Mouse (Mus musculus) liver, embryonic 16.5 days (tissue): ENCODE results near the gene Marveld2. TPM values are rescaled to one million over a fixed set of nuclear protein-coding genes. Genes with fewer than 3 reads are reported as not detected.
A peak's percentile ranks its signal among the peaks of the same experiment; 100 is the strongest.

Experiments
- ATAC-seq: fragments of 200-750 bp; cut with Nextera tagmentation; 2 replicates; pipeline ENCODE4 v1.8.0; 2017; ENCODE audit warnings: low read depth, mild to moderate bottlenecking, moderate number of reproducible peaks, moderate library complexity
- H3K27ac ChIP-seq: fragments of 300-500 bp; sonication (generic); 2 replicates; pipeline ENCODE4 v1.5.1; 2014; ENCODE audit warnings: mild to moderate bottlenecking, low read length
- H3K27me3 ChIP-seq: fragments of 300-500 bp; sonication (generic); 2 replicates; pipeline ENCODE4 v1.6.1; 2014; ENCODE audit warnings: low read depth, low read length, mixed read lengths; ENCODE audit not compliant: control insufficient read depth, insufficient read depth
- H3K36me3 ChIP-seq: fragments of 300-500 bp; sonication (generic); 2 replicates; pipeline ENCODE4 v1.6.1; 2014; ENCODE audit warnings: mild to moderate bottlenecking; ENCODE audit not compliant: control insufficient read depth, insufficient read depth
- H3K4me1 ChIP-seq: fragments of 300-500 bp; sonication (generic); 2 replicates; pipeline ENCODE4 v1.6.1; 2014; ENCODE audit warnings: low read depth, low read length, mixed read lengths; ENCODE audit not compliant: control insufficient read depth
- H3K4me2 ChIP-seq: fragments of 300-500 bp; sonication (generic); 2 replicates; pipeline ENCODE4 v1.6.1; 2014; ENCODE audit warnings: low read depth, low read length, mixed read lengths
- H3K4me3 ChIP-seq: fragments of 300-500 bp; sonication (generic); 2 replicates; pipeline ENCODE4 v1.5.1; 2014; ENCODE audit warnings: low read depth, mild to moderate bottlenecking, low read length
- H3K9ac ChIP-seq: fragments of 300-500 bp; sonication (generic); 2 replicates; pipeline ENCODE4 v1.6.1; 2014; ENCODE audit warnings: low read depth, low read length
- H3K9me3 ChIP-seq: fragments of 300-500 bp; sonication (generic); replicated peaks from 2 replicates; pipeline ENCODE4 v1.6.1; 2016; ENCODE audit warnings: low read length; ENCODE audit not compliant: control insufficient read depth
- WGBS: fragments of 180-500 bp; shearing (Covaris S2); extraction: QIAGEN DNeasy Blood & Tissue Kit; methylation state at CpG from one replicate; pipeline ENCODE4 v1.1.7; 2014; ENCODE audit not compliant: insufficient replicate concordance; 5-methylcytosine and 5-hydroxymethylcytosine counted together
- polyA plus RNA-seq: library from polyadenylated mRNA; unstranded; fragments of >200 nt; fragmentation: Nextera tagmentation; extraction: Ambion mirVana; gene quantifications from 2 replicates; pipeline ENCODE4 v1.2.1, GENCODE M21; 2015

The Marveld2 gene
- polyA plus RNA-seq = 9.6 and 10.5 TPM in 2 replicates

- Histone ChIP-seq H3K36me3 (peaks cover 17% of the 10 kb centered on the region), H3K9ac (peak within 1 kb of the TSS; percentile 61), H3K9me3 (no peaks in the 10 kb centered on the region), H3K27ac (peak within 1 kb of the TSS; percentile 55), H3K4me1 (peaks cover 5% of the 10 kb centered on the region), H3K4me3 (peak within 1 kb of the TSS; percentile 73), H3K27me3 (peaks cover 5% of the 10 kb centered on the region), H3K4me2 (peak within 1 kb of the TSS; percentile 93)
- peak; percentile 82 for ATAC-seq
- WGBS = 2% methylated on average over 71 of the region's 77 CpGs
Measured at GRCm38 (mm10) chr13:100616181-100617087, at the start of gene Marveld2. TSS of gene Marveld2 (minus strand) at chr13:100616971.

- H3K4me3 ChIP-seq = no peak overlapping the region
- no peaks in the 10 kb centered on the region for H3K9me3 ChIP-seq
- H3K27ac ChIP-seq = no peak overlapping the region
- no peak overlapping the region for H3K9ac ChIP-seq
- no peak overlapping the region for H3K4me2 ChIP-seq
- peak; percentile 32; the same call in 1 of the 2 replicates for ATAC-seq
- H3K36me3 ChIP-seq = peaks cover 6% of the 10 kb centered on the region
- no peaks in the 10 kb centered on the region for H3K4me1 ChIP-seq
- WGBS = 30% methylated on average over 4 of the region's 4 CpGs
- H3K27me3 ChIP-seq = no peaks in the 10 kb centered on the region
Measured at GRCm38 (mm10) chr13:100659864-100660456, 43.2 kb upstream of the Marveld2 start.

- no peak for ATAC-seq
- H3K27ac ChIP-seq = no peak overlapping the region
- H3K4me2 ChIP-seq = no peak overlapping the region
- H3K9me3 ChIP-seq = no peaks in the 10 kb centered on the region
- H3K27me3 ChIP-seq = no peaks in the 10 kb centered on the region
- no peaks in the 10 kb centered on the region for H3K4me1 ChIP-seq
- WGBS = 84% methylated on average over 5 of the region's 5 CpGs
- no peak overlapping the region for H3K4me3 ChIP-seq
- no peak overlapping the region for H3K9ac ChIP-seq
- peaks cover 8% of the 10 kb centered on the region for H3K36me3 ChIP-seq
Measured at GRCm38 (mm10) chr13:100658091-100658490, 41.3 kb upstream of the Marveld2 start.

DNA sequence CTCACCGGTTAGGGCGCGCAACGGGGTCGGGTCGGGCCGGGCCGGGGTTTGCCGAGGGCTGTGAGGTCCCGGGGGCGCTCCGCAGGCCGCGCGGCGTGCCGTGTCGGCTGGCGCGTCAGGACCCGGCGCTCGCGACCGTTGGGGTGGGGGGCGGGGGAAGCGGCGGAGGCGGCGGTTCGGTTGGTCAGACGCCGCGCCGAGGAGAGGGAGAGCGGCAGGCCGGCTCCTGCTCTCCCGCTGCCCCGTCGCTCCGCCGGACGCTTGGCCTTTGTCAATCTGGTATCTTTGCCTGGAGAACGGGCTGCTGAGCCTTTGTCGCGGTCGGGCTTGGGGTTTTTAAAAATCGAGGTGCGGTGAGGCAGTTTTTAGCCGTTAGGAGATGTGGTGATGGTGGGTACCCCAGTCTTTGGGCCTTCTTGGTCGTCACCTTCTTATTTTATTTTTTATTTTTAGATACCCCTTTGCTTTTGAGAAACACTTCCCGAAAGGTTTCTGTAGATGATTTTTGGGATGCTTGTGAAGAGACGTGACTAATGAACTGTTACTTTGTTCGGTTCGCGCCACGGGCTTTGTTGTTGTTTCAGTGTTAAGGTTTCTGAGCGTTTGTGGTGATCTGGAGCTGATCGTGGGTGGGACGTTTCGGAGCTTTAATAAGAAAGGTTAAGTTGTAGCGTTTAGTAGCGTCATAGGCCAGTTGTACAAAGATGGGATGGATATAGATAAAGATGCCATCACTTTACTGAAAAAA is 34.8 kb upstream of the Marveld2 start, which contains the start of gene Taf9:
TSS of gene Taf9 (plus strand) at position 141 of the 748 bp plus-strand sequence.
- peak; percentile 59 for ATAC-seq
- H3K27ac ChIP-seq = peak within 1 kb of the TSS; percentile 94
- H3K9me3 ChIP-seq = no peaks in the 10 kb centered on the region
- H3K4me3 ChIP-seq = peak within 1 kb of the TSS; percentile 99
- H3K36me3 ChIP-seq = peaks cover 10% of the 10 kb centered on the region
- peak within 1 kb of the TSS; percentile 83 for H3K9ac ChIP-seq
- no peaks in the 10 kb centered on the region for H3K27me3 ChIP-seq
- peak within 1 kb of the TSS; percentile 89 for H3K4me2 ChIP-seq
- peaks cover 7% of the 10 kb centered on the region for H3K4me1 ChIP-seq
- under 1% methylated on average over 62 of the region's 63 CpGs for WGBS

DNA sequence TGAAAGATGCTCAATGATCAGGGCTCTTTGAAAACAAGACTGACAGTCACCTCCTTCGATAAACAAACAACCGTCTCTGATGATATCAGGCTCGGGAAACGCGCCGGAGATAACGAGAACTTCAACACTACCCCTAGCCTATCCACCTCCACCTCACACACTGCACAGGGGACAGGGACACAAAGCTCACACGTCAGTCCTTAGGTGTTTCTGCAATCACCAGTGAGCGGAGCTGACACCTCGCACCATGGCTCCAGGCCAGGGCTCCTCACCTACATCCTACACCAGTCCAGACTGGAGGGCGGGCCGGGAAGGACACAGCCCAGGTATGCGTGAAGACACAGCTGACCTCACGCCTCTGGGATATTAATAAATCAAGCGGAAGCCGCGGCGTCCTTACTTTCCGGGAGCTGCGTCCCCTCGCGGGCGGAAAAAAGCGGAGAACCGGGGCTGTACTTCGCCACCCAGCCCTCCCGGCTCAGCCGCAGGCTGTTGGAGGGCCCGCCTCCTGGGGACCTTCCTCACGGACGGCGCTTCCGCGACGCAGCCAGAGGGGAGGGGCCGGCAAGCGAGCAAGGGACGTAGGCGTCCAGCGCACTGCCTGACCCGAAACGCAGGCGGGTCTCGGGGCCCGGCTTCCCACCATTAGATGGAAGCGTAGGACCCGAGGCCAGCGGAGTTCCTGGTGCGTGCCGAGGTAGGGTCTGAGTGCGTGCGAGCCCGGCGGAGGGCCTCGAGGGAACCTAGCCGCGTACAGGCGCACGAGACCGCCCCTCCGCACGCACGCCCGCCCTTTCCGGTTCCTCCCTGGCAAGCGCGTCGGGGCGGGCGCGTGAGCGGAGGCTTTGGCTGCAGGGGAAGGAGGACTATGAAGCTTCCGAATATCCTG is 34.0 kb upstream of the Marveld2 start, which contains the start of the genes Ak6 and Rad17:
TSS of gene Ak6 (plus strand) at position 430 of the 889 bp plus-strand sequence.
TSS of gene Rad17 (minus strand) at position 502 of the 889 bp plus-strand sequence.
- H3K9me3 ChIP-seq = no peaks in the 10 kb centered on the region
- H3K4me3 ChIP-seq = peak within 1 kb of the TSS; percentile 99
- H3K9ac ChIP-seq = peak within 1 kb of the TSS; percentile 83
- WGBS = under 1% methylated on average over 71 of the region's 73 CpGs
- peaks cover 7% of the 10 kb centered on the region for H3K4me1 ChIP-seq
- peak within 1 kb of the TSS; percentile 89 for H3K4me2 ChIP-seq
- H3K36me3 ChIP-seq = peaks cover 7% of the 10 kb centered on the region; the same call in 1 of the 2 replicates
- H3K27ac ChIP-seq = peak within 1 kb of the TSS; percentile 94
- ATAC-seq = peak; percentile 97
- H3K27me3 ChIP-seq = no peaks in the 10 kb centered on the region

GRCm38 (mm10) chr13:100648223-100648622 is 31.5 kb upstream of the Marveld2 start:
- H3K36me3 ChIP-seq = peaks cover 15% of the 10 kb centered on the region
- H3K4me1 ChIP-seq = peaks cover 7% of the 10 kb centered on the region
- H3K4me2 ChIP-seq = no peak overlapping the region
- no peaks in the 10 kb centered on the region for H3K27me3 ChIP-seq
- WGBS = 75% methylated on average over 8 of the region's 8 CpGs
- no peak for ATAC-seq
- no peaks in the 10 kb centered on the region for H3K9me3 ChIP-seq
- no peak overlapping the region for H3K9ac ChIP-seq
- H3K4me3 ChIP-seq = no peak overlapping the region
- H3K27ac ChIP-seq = no peak overlapping the region

DNA sequence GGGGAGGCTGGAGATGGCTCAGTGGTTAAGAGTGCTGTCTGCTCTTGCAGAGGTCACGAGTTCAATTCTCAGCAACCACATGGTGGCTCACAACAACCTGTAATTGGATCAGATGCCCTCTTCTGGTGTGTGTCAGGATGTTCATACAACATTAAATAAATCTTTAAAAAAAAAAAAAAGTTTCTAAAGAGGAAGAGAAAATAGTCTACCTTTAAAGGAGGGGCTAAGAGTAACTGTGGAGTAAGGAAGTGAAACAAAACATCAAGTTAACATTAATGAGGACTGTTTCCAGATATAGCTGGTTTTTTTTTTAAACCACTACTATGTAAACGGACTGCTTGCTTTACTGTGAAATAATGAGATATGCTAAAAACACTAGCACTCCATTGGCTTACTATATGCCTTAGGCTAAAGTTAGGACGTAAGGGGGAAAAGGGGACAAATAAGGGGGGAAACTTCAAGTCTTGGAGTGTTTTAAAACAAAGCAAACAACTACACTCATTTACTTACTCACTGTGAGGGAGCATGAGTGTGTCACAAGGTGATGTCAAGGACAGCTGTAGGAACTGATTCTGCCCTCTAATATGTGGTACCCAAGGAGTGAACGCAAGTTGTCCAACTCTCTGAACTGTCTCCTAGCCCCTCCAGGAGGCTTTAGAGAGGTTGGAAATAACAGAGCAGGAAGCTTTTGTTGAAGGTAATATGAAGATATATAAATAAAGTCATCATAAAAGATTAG is 25.9 kb upstream of the Marveld2 start:
- no peak overlapping the region for H3K9ac ChIP-seq
- ATAC-seq = no peak
- H3K4me1 ChIP-seq = no peaks in the 10 kb centered on the region
- no peak overlapping the region for H3K4me2 ChIP-seq
- H3K27me3 ChIP-seq = no peaks in the 10 kb centered on the region
- peaks cover 25% of the 10 kb centered on the region for H3K36me3 ChIP-seq
- no peak overlapping the region for H3K27ac ChIP-seq
- no peak overlapping the region for H3K4me3 ChIP-seq
- H3K9me3 ChIP-seq = no peaks in the 10 kb centered on the region
- 74% methylated on average over 4 of the region's 4 CpGs for WGBS
